Mouse (Mus musculus) MEL (cell line): ENCODE measurements around the gene Prss35.

ENCODE experiments used
- CTCF ChIP-seq, 3 experiments: IDR thresholded peaks in 2 of 3; conservative IDR thresholded peaks in 1 of 3; 2 replicates each; pipeline ENCODE4 v1.5.1; 2011 to 2012; ENCODE audit warnings: low read length in 3 of 3, low read depth in 2 of 3, mild to moderate bottlenecking in 2 of 3, improper control_type of control experiment in 1 of 3, inconsistent platforms in 1 of 3, mixed read lengths in 1 of 3, moderate library complexity in 1 of 3; ENCODE audit not compliant: control insufficient read depth in 1 of 3, insufficient read depth in 1 of 3, poor library complexity in 1 of 3, severe bottlenecking in 1 of 3
- EP300 ChIP-seq, 2 experiments: IDR thresholded peaks; 2 replicates each; pipeline ENCODE4 v1.6.1; 2011; ENCODE audit warnings: improper control_type of control experiment in 2 of 2, low read length in 2 of 2, low read depth in 1 of 2, mild to moderate bottlenecking in 1 of 2
- MAX ChIP-seq: IDR thresholded peaks from 2 replicates; pipeline ENCODE4 v1.6.1; 2011; ENCODE audit warnings: low read length, improper control_type of control experiment
- POLR2A ChIP-seq, 2 experiments: IDR thresholded peaks; 2 replicates each; pipeline ENCODE4 v1.6.1; 2011 to 2012; ENCODE audit warnings: low read length in 2 of 2, mild to moderate bottlenecking in 2 of 2, control low read depth in 1 of 2, improper control_type of control experiment in 1 of 2, low read depth in 1 of 2, moderate library complexity in 1 of 2; ENCODE audit not compliant: control insufficient read depth in 1 of 2, insufficient read depth in 1 of 2, poor library complexity in 1 of 2
- ZKSCAN1 ChIP-seq: IDR thresholded peaks from 2 replicates; pipeline ENCODE4 v1.6.1; 2012; ENCODE audit warnings: low read depth, mild to moderate bottlenecking, inconsistent platforms, low read length, improper control_type of control experiment, moderate library complexity
- ZMIZ1 ChIP-seq: IDR thresholded peaks from 2 replicates; pipeline ENCODE4 v1.6.1; 2012; ENCODE audit warnings: low read depth, mild to moderate bottlenecking, inconsistent platforms, low read length, improper control_type of control experiment, moderate library complexity

- no peak for TF ChIP-seq CTCF (IDR thresholded peaks at IDR 0.05 in 2 of 3, conservative IDR thresholded peaks at IDR 0.05 in 1 of 3; ENCODE audit: control insufficient read depth in 1 of 3, insufficient read depth in 1 of 3, low read depth in 2 of 3, low read length in 3 of 3, poor library complexity in 1 of 3, severe bottlenecking in 1 of 3)
- no peak for TF ChIP-seq MAX
- no peak for TF ChIP-seq ZMIZ1
- no peak for TF ChIP-seq ZKSCAN1
- TF ChIP-seq POLR2A (IDR thresholded peaks at IDR 0.05; ENCODE audit: control insufficient read depth in 1 of 2, insufficient read depth in 1 of 2, low read depth in 1 of 2, low read length in 2 of 2, poor library complexity in 1 of 2): no peak
- no peak for TF ChIP-seq EP300 (IDR thresholded peaks at IDR 0.05; ENCODE audit: low read depth in 1 of 2, low read length in 2 of 2)
Observed at GRCm38 (mm10) chr9:86764002-86764401, 20.6 kb downstream of the Prss35 start.
